Mouse (Mus musculus): ENCODE data around the gene Mettl26. TPM values are rescaled to one million over a fixed set of nuclear protein-coding genes. Genes with fewer than 3 reads are reported as not detected.

Mettl26 gene
- total RNA-seq (2021) = 10 to 100 TPM; 37.6 to 40.3 TPM
- long read RNA-seq, experiment 1, transcript Mettl26-201 (6 exons, 1,243 nt) = major isoform, 24 of 49 reads
- long read RNA-seq, experiment 1, transcript Mettl26-204 (5 exons, 1,026 nt) = minor isoform, 11 of 49 reads
- long read RNA-seq, experiment 1, partial matches to known transcripts = 6 of 49 reads
- long read RNA-seq, experiment 1, other reads (novel, unspliced or antisense) = 6 of 49 reads
- long read RNA-seq, experiment 2, transcript Mettl26-204 (5 exons, 1,026 nt) = minor isoform, 8 of 50 reads
- long read RNA-seq, experiment 2, transcript Mettl26-201 (6 exons, 1,243 nt) = major isoform, 22 of 50 reads
- long read RNA-seq, experiment 2, partial matches to known transcripts = 4 of 50 reads
- long read RNA-seq, experiment 2, other reads (novel, unspliced or antisense) = 12 of 50 reads

GRCm38 (mm10) chr17:25874721-25875170, at the start of gene Mettl26:
Mettl26 (plus strand) TSS chr17:25875074.
- intact Hi-C loops (cut with DNase I) = loop anchor here (1.0 to 5.0 kb wide), 2 partner anchors 41 to 48 kb away; partner anchors contain the start of gene Stub1
- DNase-seq (ENCODE audit: low spot score in 2 of 2) = peak; percentile 96 to 100

GRCm38 (mm10) chr17:25825311-25825710, 49.6 kb upstream of the Mettl26 start:
- intact Hi-C loops (cut with DNase I) = no loop called here
- DNase-seq (ENCODE audit: low spot score in 2 of 2) = no peak

DNA sequence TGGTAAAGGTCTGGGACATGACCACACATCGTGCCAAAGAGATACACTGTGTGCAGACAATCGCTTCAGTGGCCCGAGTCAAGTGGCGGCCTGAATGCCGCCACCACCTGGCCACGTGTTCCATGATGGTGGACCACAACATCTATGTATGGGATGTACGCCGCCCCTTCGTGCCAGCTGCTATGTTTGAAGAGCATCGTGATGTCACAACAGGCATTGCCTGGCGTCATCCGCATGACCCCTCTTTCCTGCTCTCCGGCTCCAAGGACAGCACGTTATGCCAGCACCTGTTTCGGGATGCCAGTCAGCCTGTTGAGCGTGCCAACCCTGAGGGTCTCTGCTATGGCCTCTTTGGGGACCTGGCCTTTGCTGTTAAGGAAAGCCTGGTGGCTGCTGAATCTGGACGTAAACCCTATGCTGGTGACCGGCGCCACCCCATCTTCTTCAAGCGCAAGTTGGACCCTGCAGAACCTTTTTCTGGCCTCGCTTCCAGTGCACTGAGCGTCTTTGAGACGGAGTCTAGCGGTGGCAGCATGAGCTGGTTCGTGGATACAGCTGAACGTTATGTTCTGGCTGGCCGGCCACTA, 48.8 kb upstream of the Mettl26 start:
- DNase-seq (ENCODE audit: low spot score in 2 of 2) = no peak
- intact Hi-C loops (cut with DNase I) = no loop called here

DNA sequence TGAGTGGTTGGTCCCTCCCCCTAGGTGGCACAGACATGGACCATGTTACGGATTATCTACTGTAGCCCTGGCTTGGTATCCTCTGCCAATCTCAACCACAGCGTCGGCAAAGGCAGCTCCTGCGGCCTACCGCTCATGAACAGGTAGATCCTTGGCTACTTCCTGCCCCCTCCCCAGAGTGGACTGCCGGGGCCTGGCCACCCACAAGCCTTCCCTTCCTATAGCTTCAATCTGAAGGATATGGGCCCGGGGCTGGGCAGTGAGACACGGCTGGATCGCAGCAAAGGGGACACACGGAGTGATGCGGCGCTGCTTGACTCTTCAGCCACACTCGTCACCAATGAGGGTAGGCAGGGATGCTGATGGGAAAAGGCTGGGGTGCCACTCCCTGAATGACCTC, 47.9 kb upstream of the Mettl26 start:
- DNase-seq (ENCODE audit: low spot score in 2 of 2) = no peak
- intact Hi-C loops (cut with DNase I) = no loop called here

DNA sequence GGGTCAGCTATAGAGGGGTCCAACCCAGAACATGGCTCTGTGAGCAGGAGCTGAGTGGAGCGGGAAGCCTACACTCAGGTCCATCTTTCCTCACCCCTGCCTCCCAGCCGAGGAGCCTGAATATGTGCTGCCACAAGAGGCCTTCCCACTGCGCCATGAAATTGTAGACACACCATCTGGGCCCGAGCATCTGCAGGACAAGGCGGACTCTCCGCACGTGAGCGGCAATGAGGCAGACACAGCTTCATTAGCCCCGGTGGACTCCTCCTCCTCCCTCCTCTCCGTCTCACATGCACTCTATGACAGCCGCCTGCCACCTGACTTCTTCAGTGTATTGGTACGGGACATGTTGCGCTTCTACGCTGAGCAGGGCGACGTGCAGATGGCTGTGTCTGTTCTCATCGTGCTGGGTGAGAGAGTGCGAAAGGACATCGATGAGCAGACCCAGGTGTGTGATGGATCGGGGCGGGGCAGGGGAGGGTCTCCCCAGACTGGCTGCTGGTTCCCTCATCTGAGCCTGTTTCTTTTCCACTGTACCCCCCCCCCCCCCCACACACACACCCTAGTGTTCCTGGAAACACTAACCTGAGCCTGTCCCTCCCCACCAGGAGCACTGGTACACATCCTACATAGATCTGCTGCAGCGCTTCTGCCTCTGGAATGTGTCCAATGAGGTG, 47.2 kb upstream of the Mettl26 start:
- DNase-seq (ENCODE audit: low spot score in 2 of 2) = no peak
- intact Hi-C loops (cut with DNase I) = no loop called here

DNA sequence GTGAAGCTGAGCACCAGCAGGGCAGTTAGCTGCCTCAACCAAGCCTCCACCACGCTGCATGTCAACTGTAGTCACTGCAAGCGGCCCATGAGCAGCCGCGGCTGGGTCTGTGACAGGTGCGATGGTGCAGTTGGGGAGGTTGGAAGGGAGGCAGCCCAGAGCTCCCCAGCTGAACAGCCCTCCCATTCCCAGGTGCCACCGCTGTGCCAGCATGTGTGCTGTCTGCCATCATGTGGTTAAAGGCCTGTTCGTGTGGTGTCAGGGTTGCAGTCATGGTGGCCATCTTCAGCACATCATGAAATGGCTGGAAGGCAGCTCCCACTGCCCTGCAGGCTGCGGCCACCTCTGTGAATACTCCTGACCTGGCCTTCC, 46.7 kb upstream of the Mettl26 start:
- intact Hi-C loops (cut with DNase I) = no loop called here
- no peak for DNase-seq (ENCODE audit: low spot score in 2 of 2)

GRCm38 (mm10) chr17:25828712-25829557, 45.9 kb upstream of the Mettl26 start, which contains the start of gene Jmjd8:
Jmjd8 (plus strand) TSS chr17:25828867.
- peak; percentile 89 to 92 for DNase-seq (ENCODE audit: low spot score in 2 of 2)
- intact Hi-C loops (cut with DNase I) = no loop called here

GRCm38 (mm10) chr17:25829558-25830017, 45.3 kb upstream of the Mettl26 start:
- no peak for DNase-seq (ENCODE audit: low spot score in 2 of 2)
- intact Hi-C loops (cut with DNase I) = no loop called here

- intact Hi-C loops (cut with DNase I) = no loop called here
Measured at GRCm38 (mm10) chr17:25830200-25830753, 44.6 kb upstream of the Mettl26 start.

DNA sequence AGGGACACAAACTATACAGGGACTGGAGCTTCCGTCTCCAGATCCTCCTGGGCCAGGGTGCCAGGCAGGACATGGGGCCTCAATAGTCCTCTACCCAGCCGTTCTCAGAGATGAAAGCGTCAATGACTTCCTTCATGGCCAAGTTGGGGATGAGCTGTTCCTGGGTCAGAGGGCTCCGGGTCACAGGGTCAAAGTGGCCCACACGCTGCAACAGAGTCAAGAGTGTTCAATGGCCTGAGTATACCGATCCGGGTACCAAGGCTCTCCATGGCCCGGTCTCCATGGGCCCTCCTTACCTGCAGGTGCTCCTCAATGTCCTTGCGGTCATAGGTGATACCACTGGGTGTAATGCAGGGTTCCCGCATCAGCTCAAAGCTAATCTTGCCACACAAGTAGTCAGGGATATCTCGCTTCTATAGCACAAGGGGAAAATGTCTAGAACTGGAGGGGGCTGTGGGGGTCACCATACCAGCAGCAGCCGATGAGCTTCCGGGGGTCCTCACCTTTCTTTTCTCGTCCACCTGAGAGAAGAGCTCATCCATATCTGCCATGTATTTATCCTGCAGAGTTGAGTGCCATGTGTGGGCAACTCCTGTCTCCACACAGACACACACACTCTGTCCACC, 44.0 kb upstream of the Mettl26 start:
- intact Hi-C loops (cut with DNase I) = no loop called here
- DNase-seq (ENCODE audit: low spot score in 2 of 2) = no peak

More at GRCm38 (mm10) chr17:25830200-25830753, 44.6 kb upstream of the Mettl26 start:
- no peak for DNase-seq (ENCODE audit: low spot score in 2 of 2)

DNA sequence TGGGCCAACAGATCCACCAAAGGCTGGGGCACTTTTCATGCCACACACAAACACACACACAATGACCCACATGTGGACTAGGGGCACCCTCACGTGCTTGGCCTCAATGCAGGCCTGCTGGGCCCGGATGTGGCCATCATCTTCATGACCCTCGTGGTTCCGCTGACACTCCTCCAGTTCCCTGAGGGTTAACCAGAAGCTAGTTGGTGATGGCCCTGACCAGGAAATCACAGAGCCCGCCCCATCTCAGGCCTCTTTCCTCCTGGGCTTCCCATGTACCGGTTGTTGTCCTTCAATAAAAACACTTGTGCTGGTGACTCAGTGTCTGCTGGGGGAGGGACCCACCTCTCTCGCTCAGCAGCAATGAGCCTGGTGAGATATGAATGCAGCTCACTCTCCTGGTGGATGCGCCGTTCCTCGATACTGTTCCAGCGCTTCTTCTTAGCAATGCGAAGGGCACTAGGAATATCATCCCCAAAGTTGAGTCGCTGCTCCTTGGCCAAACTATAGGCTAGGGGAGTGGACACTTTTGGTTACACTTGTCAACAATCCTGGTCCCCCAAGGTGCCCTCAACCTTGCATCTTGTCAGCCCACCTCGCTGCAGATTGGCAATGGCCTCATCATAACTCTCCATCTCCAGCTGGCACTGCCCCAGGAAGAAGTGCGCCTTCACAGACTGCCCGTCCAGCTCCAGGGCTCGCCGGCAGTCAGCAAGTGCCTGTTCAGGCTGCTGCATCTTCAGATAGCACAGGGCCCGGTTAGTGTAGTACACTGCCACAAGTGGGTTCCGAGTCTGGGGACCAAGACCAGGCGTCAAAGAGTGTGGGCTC, 43.2 kb upstream of the Mettl26 start:
- intact Hi-C loops (cut with DNase I) = no loop called here
- no peak for DNase-seq (ENCODE audit: low spot score in 2 of 2)

- peak; percentile 98 to 99 for DNase-seq (ENCODE audit: low spot score in 2 of 2)
- intact Hi-C loops (cut with DNase I) = loop anchor here (1.0 kb wide), 1 partner anchor 43 kb away; the partner anchor contains the start of gene Mettl26
Measured at GRCm38 (mm10) chr17:25832436-25833290, 42.2 kb upstream of the Mettl26 start.

DNA sequence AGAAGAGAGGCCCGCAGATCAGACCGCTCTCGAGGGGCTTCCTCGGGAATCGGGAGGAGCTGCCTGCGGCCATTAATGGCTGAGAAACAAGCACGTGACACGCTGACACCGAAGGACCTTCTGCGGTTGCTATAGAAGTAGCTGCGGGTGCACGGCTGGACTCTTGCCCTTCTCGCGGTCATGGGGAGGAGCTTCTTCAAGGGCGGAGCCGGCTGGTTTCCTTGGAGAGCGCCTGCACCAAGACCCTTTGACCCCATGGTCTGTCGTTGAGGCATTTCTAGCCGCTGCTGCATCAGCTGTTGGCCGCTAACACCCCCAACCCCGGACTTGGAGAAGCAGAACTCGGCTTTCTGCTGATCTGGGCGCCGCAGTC, 41.6 kb upstream of the Mettl26 start, which contains the start of gene Stub1:
TSS of gene Stub1 (minus strand) at position 114 of the 373 bp plus-strand sequence.
- intact Hi-C loops (cut with DNase I) = loop anchor here (1.0 kb wide), 1 partner anchor 42 kb away; the partner anchor contains the start of gene Mettl26
- peak; percentile 83 to 90 for DNase-seq (ENCODE audit: low spot score in 2 of 2)

- DNase-seq (ENCODE audit: low spot score in 2 of 2) = no peak
- intact Hi-C loops (cut with DNase I) = loop anchor here (1.0 kb wide), 1 partner anchor 41 kb away; the partner anchor contains the start of gene Mettl26
Measured at GRCm38 (mm10) chr17:25833961-25834594, 40.8 kb upstream of the Mettl26 start.

DNA sequence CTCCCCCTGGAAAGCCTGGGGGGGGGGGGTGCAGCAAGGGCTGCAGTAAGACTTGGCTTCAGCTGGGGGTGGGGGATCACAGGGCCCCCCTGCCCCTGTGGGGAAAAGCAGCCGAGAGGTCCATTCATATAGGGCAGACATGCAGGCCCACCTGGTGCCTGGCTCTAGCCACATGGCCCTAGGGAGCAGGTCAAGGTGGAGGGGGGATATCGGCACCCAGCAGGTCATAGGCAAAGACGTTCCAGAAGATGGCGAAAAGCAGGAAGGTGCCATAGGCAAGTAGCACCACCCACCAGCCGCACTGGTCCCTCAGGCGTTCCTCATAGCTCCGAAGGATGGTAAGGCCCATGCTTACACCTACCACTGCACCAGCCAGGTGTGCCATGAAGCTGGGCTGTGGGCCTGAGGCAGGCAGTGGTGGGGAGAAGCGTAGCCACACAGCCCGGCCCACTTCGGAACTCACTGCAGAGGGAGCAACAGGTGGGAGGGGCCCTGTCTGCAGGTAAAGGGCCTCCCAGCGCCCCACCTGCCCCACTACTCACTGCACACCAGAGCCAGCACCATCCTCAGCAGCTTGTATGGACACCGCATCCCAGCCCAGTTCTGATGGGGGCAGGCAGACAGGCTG, 40.2 kb upstream of the Mettl26 start:
- DNase-seq (ENCODE audit: low spot score in 2 of 2) = no peak
- intact Hi-C loops (cut with DNase I) = no loop called here

DNA sequence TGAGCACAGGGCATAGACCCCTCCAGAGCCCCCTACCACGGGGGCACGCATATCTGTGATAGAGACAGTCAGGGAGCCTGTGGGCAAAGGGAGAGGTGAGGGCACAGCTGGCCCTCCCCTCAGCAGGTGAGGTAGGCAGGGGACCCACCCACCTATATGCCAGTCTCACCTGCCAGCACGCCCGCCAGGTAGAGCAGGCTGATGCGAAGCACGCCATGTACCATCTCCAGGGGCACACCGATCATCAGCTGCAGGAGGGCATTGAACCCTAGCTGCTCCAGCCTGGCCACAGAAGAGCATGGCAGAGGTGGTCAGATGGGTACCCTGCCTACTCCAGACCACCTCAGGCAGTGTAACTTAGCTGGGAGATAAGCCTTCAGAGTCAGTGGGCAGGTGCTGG, 39.6 kb upstream of the Mettl26 start:
- DNase-seq (ENCODE audit: low spot score in 2 of 2) = no peak
- intact Hi-C loops (cut with DNase I) = no loop called here

All from left cerebral cortex, postnatal 14 days (tissue).